Mouse (Mus musculus) neural tube, embryonic 11.5 days (tissue): ENCODE results near the gene Cdhr2. TPM values are rescaled to one million over a fixed set of nuclear protein-coding genes. Genes with fewer than 3 reads are reported as not detected.

ENCODE experiments used
- ATAC-seq: fragments of 200-750 bp; cut with Nextera tagmentation; 2 replicates; pipeline ENCODE4 v1.8.0; 2017; ENCODE audit warnings: moderate number of reproducible peaks, mild to moderate bottlenecking, moderate TSS enrichment, moderate library complexity; ENCODE audit not compliant: insufficient read depth, low FRiP score, low TSS enrichment
- DNase-seq: peaks from one replicate; pipeline ENCODE4 v3.0.0-alpha.2; 2015; ENCODE audit warnings: low spot score
- H3K27ac ChIP-seq: fragments of 300-500 bp; sonication (generic); 2 replicates; pipeline ENCODE4 v1.5.1; 2014; ENCODE audit warnings: low read depth, mild to moderate bottlenecking, low read length
- H3K27me3 ChIP-seq: fragments of 300-500 bp; sonication (generic); 2 replicates; pipeline ENCODE4 v1.6.1; 2014; ENCODE audit warnings: mild to moderate bottlenecking, low read length, mixed read lengths; ENCODE audit not compliant: control insufficient read depth, insufficient read depth
- H3K36me3 ChIP-seq: fragments of 300-500 bp; sonication (generic); 2 replicates; pipeline ENCODE4 v1.6.1; 2014; ENCODE audit warnings: mild to moderate bottlenecking, low read length, moderate library complexity, mixed read lengths; ENCODE audit not compliant: control insufficient read depth, insufficient read depth
- H3K4me1 ChIP-seq: fragments of 300-500 bp; sonication (generic); 2 replicates; pipeline ENCODE4 v1.6.1; 2014; ENCODE audit warnings: low read length, mixed read lengths; ENCODE audit not compliant: control insufficient read depth, insufficient read depth
- H3K4me2 ChIP-seq: fragments of 300-500 bp; sonication (generic); 2 replicates; pipeline ENCODE4 v1.6.1; 2014; ENCODE audit warnings: low read depth, mild to moderate bottlenecking, moderate library complexity
- H3K4me3 ChIP-seq: fragments of 300-500 bp; sonication (generic); 2 replicates; pipeline ENCODE4 v1.5.1; 2014; ENCODE audit warnings: low read depth, low read length
- H3K9ac ChIP-seq: fragments of 300-500 bp; sonication (generic); 2 replicates; pipeline ENCODE4 v1.6.1; 2014; ENCODE audit warnings: mild to moderate bottlenecking, low read length
- H3K9me3 ChIP-seq: fragments of 300-500 bp; sonication (generic); 2 replicates; pipeline ENCODE4 v1.6.1; 2016; ENCODE audit warnings: low read length; ENCODE audit not compliant: control insufficient read depth
- WGBS: fragments of 180-500 bp; shearing (Covaris S2); extraction: QIAGEN DNeasy Blood & Tissue Kit; methylation state at CpG from one replicate; pipeline ENCODE4 v1.1.7; 2014; 5-methylcytosine and 5-hydroxymethylcytosine counted together
- polyA plus RNA-seq: library from polyadenylated mRNA; unstranded; fragments of >200 nt; fragmentation: Nextera tagmentation; extraction: Ambion mirVana; gene quantifications from 2 replicates; pipeline ENCODE4 v1.2.1, GENCODE M21; 2014

Cdhr2 gene
- polyA plus RNA-seq, 1 experiment from 2014 or later = 0.15 TPM

- 5% methylated on average over 7 of the region's 7 CpGs for WGBS
- DNase-seq (no peak), ATAC-seq (no peak)
- Histone ChIP-seq H3K4me3 (0 out of 2 replicates have a peak overlapping the region, but pooled peaks have one; percentile 32), H3K27ac (no peak overlapping the region), H3K36me3 (no peaks in the 10 kb centered on the region), H3K4me2 (peak overlapping the region; percentile 62), H3K27me3 (peaks cover 15% of the 10 kb centered on the region), H3K9ac (peak overlapping the region; percentile 50), H3K4me1 (peaks cover 21% of the 10 kb centered on the region), H3K9me3 (no peaks in the 10 kb centered on the region)
These were observed 58.2 kb downstream of the Cdhr2 start for GRCm38 (mm10) chr13:54759496-54759895.

- H3K4me1 ChIP-seq = peaks cover 21% of the 10 kb centered on the region
- no peak for DNase-seq
- 51% methylated on average over 8 of the region's 8 CpGs for WGBS
These were observed 59.0 kb downstream of the Cdhr2 start for GRCm38 (mm10) chr13:54760164-54760795.

GRCm38 (mm10) chr13:54760906-54761305, 59.6 kb downstream of the Cdhr2 start:
- Histone ChIP-seq H3K27me3 (peaks cover 29% of the 10 kb centered on the region), H3K9ac (no peak overlapping the region), H3K4me3 (no peak overlapping the region), H3K9me3 (no peaks in the 10 kb centered on the region), H3K4me2 (no peak overlapping the region), H3K36me3 (no peaks in the 10 kb centered on the region), H3K27ac (no peak overlapping the region), H3K4me1 (peaks cover 23% of the 10 kb centered on the region)
- ATAC-seq = no peak
- WGBS = 77% methylated on average over 7 of the region's 7 CpGs
- no peak for DNase-seq

More at GRCm38 (mm10) chr13:54760164-54760795, 59.0 kb downstream of the Cdhr2 start:
- no peak for ATAC-seq
- Histone ChIP-seq H3K4me3 (no peak overlapping the region), H3K27me3 (peaks cover 23% of the 10 kb centered on the region), H3K9ac (no peak overlapping the region), H3K36me3 (no peaks in the 10 kb centered on the region), H3K27ac (no peak overlapping the region), H3K9me3 (no peaks in the 10 kb centered on the region), H3K4me2 (no peak overlapping the region)

GRCm38 (mm10) chr13:54765281-54766191, 64.3 kb downstream of the Cdhr2 start:
- peaks cover 43% of the 10 kb centered on the region for H3K27me3 ChIP-seq
- WGBS = 5% methylated on average over 44 of the region's 44 CpGs

GRCm38 (mm10) chr13:54766192-54766768, 65.0 kb downstream of the Cdhr2 start, which contains the start of gene Sncb:
TSS of gene Sncb (minus strand) at chr13:54766595.
- H3K4me3 ChIP-seq = peak within 1 kb of the TSS; percentile 40
- peaks cover 5% of the 10 kb centered on the region; the same call in 1 of the 2 replicates for H3K4me1 ChIP-seq
- H3K36me3 ChIP-seq = no peaks in the 10 kb centered on the region
- peaks cover 43% of the 10 kb centered on the region for H3K27me3 ChIP-seq
- H3K27ac ChIP-seq = no peak within 1 kb of the TSS
- ATAC-seq = peak; percentile 74
- H3K9me3 ChIP-seq = no peaks in the 10 kb centered on the region
- DNase-seq = peak; percentile 84
- 1% methylated on average over 34 of the region's 35 CpGs for WGBS
- H3K4me2 ChIP-seq = peak within 1 kb of the TSS; percentile 78
- H3K9ac ChIP-seq = peak within 1 kb of the TSS; percentile 42

More at GRCm38 (mm10) chr13:54765281-54766191, 64.3 kb downstream of the Cdhr2 start:
- Histone ChIP-seq H3K27ac (no peak overlapping the region), H3K4me3 (peak overlapping the region; percentile 40), H3K9ac (peak overlapping the region; percentile 42), H3K9me3 (no peaks in the 10 kb centered on the region), H3K36me3 (no peaks in the 10 kb centered on the region), H3K4me1 (peaks cover 5% of the 10 kb centered on the region; the same call in 1 of the 2 replicates), H3K4me2 (peak overlapping the region; percentile 78)
- peak; percentile 22 for DNase-seq
- ATAC-seq = 0 out of 2 replicates have a peak, but pooled peaks have one; percentile 9

GRCm38 (mm10) chr13:54767012-54767411, 65.8 kb downstream of the Cdhr2 start:
- H3K27ac ChIP-seq = no peak overlapping the region
- ATAC-seq (no peak), DNase-seq (no peak)
- 67% methylated on average over 4 of the region's 4 CpGs for WGBS
- no peak overlapping the region for H3K4me3 ChIP-seq
- no peak overlapping the region for H3K9ac ChIP-seq
- H3K27me3 ChIP-seq = peaks cover 43% of the 10 kb centered on the region
- no peak overlapping the region for H3K4me2 ChIP-seq
- peaks cover 5% of the 10 kb centered on the region; the same call in 1 of the 2 replicates for H3K4me1 ChIP-seq
- no peaks in the 10 kb centered on the region for H3K36me3 ChIP-seq
- H3K9me3 ChIP-seq = no peaks in the 10 kb centered on the region

GRCm38 (mm10) chr13:54780592-54780991, 79.3 kb downstream of the Cdhr2 start:
- 85% methylated on average over 3 of the region's 3 CpGs for WGBS
- no peak overlapping the region for H3K4me3 ChIP-seq
- H3K4me2 ChIP-seq = no peak overlapping the region
- no peaks in the 10 kb centered on the region for H3K4me1 ChIP-seq
- no peak overlapping the region for H3K27ac ChIP-seq
- no peak for DNase-seq
- ATAC-seq = no peak
- H3K36me3 ChIP-seq = no peaks in the 10 kb centered on the region
- no peaks in the 10 kb centered on the region for H3K27me3 ChIP-seq
- no peaks in the 10 kb centered on the region for H3K9me3 ChIP-seq
- H3K9ac ChIP-seq = no peak overlapping the region

GRCm38 (mm10) chr13:54781086-54781485, 79.8 kb downstream of the Cdhr2 start:
- Histone ChIP-seq H3K9me3 (no peaks in the 10 kb centered on the region), H3K9ac (no peak overlapping the region), H3K27me3 (no peaks in the 10 kb centered on the region), H3K27ac (no peak overlapping the region), H3K36me3 (no peaks in the 10 kb centered on the region), H3K4me1 (no peaks in the 10 kb centered on the region), H3K4me3 (no peak overlapping the region), H3K4me2 (no peak overlapping the region)
- DNase-seq (no peak), ATAC-seq (no peak)
- 84% methylated on average over 3 of the region's 3 CpGs for WGBS
